Mouse (Mus musculus) liver, adult 2 months (tissue): ENCODE measurements around the gene Scrt2.

Experiments
- CTCF ChIP-seq: fragments of 200-500 bp; IDR thresholded peaks from 2 replicates; pipeline ENCODE4 v1.5.1; 2011; ENCODE audit warnings: low read depth, low read length, control low read depth
- POLR2A ChIP-seq: fragments of 200-500 bp; IDR thresholded peaks from 2 replicates; pipeline ENCODE4 v1.6.1; 2011; ENCODE audit warnings: low read length, control low read depth; ENCODE audit not compliant: insufficient read depth; ENCODE audit errors: extremely low read depth

DNA sequence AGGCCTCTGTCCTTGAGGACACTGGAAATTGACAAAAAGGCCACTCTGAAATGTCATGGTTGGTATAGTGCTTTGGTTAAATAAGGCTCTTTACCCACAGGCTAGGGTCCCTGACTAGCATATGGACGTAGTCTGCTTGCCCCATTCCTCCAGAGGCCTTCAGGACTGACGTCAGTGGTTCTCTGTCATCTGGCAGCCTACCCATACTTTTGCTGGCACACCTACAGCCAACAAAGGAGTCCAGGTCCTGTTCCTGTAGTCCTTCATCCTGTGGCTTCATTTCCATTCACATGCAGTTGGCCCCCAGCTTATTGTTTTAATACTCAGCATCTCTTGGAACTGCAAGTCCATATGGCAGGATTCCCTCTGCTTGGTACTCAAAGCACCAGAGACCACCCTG lies 15.6 kb downstream of the Scrt2 start:
- TF ChIP-seq CTCF (no peak), POLR2A (no peak)
